Mouse (Mus musculus) CH12.LX (cell line): ENCODE measurements at regions not wholly inside any gene's neighbourhood (a gene's known extent, or its start where the extent isn't known, plus 50 kb on each side); places are given as distances from the start of the nearest gene placed in this dataset.

Source experiments
- DNase-seq: peaks from one replicate; pipeline ENCODE4 v3.0.0-alpha.2; 2013; ENCODE audit errors: extremely low read depth
- H3K27ac ChIP-seq: 2 replicates; pipeline ENCODE4 v1.5.1; 2012; ENCODE audit warnings: low read depth, mild to moderate bottlenecking, control low read depth, moderate library complexity; ENCODE audit not compliant: insufficient read depth
- H3K27me3 ChIP-seq: replicated peaks from 2 replicates; pipeline ENCODE3; 2012; ENCODE audit warnings: inconsistent platforms
- H3K36me3 ChIP-seq, 2 experiments: replicated peaks in 1 of 2; 2 replicates each; pipeline versions ENCODE3 to v1.6.1; 2012; ENCODE audit warnings: inconsistent platforms in 1 of 2, low read length in 1 of 2, mild to moderate bottlenecking in 1 of 2, mixed read lengths in 1 of 2, moderate library complexity in 1 of 2; ENCODE audit not compliant: control insufficient read depth in 1 of 2, insufficient read depth in 1 of 2
- H3K4me1 ChIP-seq, 2 experiments: 2 replicates each; pipeline ENCODE4 v1.6.1; 2012; ENCODE audit warnings: inconsistent platforms in 1 of 2, moderate library complexity in 1 of 2; ENCODE audit not compliant: insufficient read depth in 2 of 2, control insufficient read depth in 1 of 2
- H3K4me2 ChIP-seq: 2 replicates; pipeline ENCODE4 v1.6.1; 2012; ENCODE audit warnings: low read depth, mild to moderate bottlenecking, control low read depth; ENCODE audit not compliant: poor library complexity, insufficient read depth, severe bottlenecking
- H3K4me3 ChIP-seq, 3 experiments: fragments of 150-350 bp in 1 of 3; sonication (generic) in 1 of 3; replicated peaks in 1 of 3; 2 replicates each; pipeline versions ENCODE3 to v1.5.1; 2011 to 2012; ENCODE audit warnings: low read depth in 2 of 3, low read length in 2 of 3, mild to moderate bottlenecking in 2 of 3, moderate library complexity in 2 of 3, control low read depth in 1 of 3, improper control_type of control experiment in 1 of 3, inconsistent platforms in 1 of 3, mixed read lengths in 1 of 3; ENCODE audit not compliant: poor library complexity in 1 of 3
- H3K79me2 ChIP-seq: replicated peaks from 2 replicates; pipeline ENCODE4 v1.6.1; 2012; ENCODE audit warnings: mild to moderate bottlenecking, moderate library complexity; ENCODE audit not compliant: control insufficient read depth, poor library complexity, insufficient read depth, severe bottlenecking; ENCODE audit errors: extremely low read depth
- H3K9ac ChIP-seq: 2 replicates; pipeline ENCODE4 v1.6.1; 2012; ENCODE audit warnings: low read depth, mild to moderate bottlenecking, control low read depth, moderate library complexity; ENCODE audit not compliant: insufficient read depth
- H3K9me3 ChIP-seq: replicated peaks from 2 replicates; pipeline ENCODE3; 2012; ENCODE audit warnings: low read length, inconsistent platforms, mixed read lengths
- CHD2 ChIP-seq: IDR thresholded peaks from 2 replicates; pipeline ENCODE4 v1.6.1; 2011; ENCODE audit warnings: low read length, improper control_type of control experiment
- CTCF ChIP-seq, 2 experiments: IDR thresholded peaks in 1 of 2; conservative IDR thresholded peaks in 1 of 2; 2 replicates each; pipeline ENCODE4 v1.5.1; 2011 to 2012; ENCODE audit warnings: low read depth in 2 of 2, low read length in 2 of 2, improper control_type of control experiment in 1 of 2, inconsistent platforms in 1 of 2, mild to moderate bottlenecking in 1 of 2, moderate library complexity in 1 of 2
- IRF4 ChIP-seq: IDR thresholded peaks from 2 replicates; pipeline ENCODE4 v1.6.1; 2014; ENCODE audit warnings: low read depth, mild to moderate bottlenecking, inconsistent platforms, low read length, improper control_type of control experiment
- JUN ChIP-seq: IDR thresholded peaks from 2 replicates; pipeline ENCODE4 v1.6.1; 2011; ENCODE audit warnings: low read depth, mild to moderate bottlenecking, low read length, improper control_type of control experiment, moderate library complexity; ENCODE audit not compliant: insufficient read depth
- KAT2A ChIP-seq: IDR thresholded peaks from 2 replicates; pipeline ENCODE4 v1.6.1; 2012; ENCODE audit warnings: low read length, improper control_type of control experiment, inconsistent platforms; ENCODE audit not compliant: insufficient replicate concordance
- MAFK ChIP-seq: IDR thresholded peaks from 2 replicates; pipeline ENCODE4 v1.6.1; 2011; ENCODE audit warnings: low read length, improper control_type of control experiment; ENCODE audit not compliant: insufficient replicate concordance
- NELFE ChIP-seq: IDR thresholded peaks from 2 replicates; pipeline ENCODE4 v1.6.1; 2011; ENCODE audit warnings: low read depth, low read length, improper control_type of control experiment
- NRF1 ChIP-seq: IDR thresholded peaks from 2 replicates; pipeline ENCODE4 v1.6.1; 2014; ENCODE audit warnings: low read depth, mild to moderate bottlenecking, inconsistent platforms, low read length, improper control_type of control experiment, moderate library complexity
- PAX5 ChIP-seq: IDR thresholded peaks from 2 replicates; pipeline ENCODE4 v1.6.1; 2012; ENCODE audit warnings: low read length, inconsistent platforms, mixed read lengths
- RAD21 ChIP-seq: IDR thresholded peaks from 2 replicates; pipeline ENCODE4 v1.6.1; 2011; ENCODE audit warnings: low read depth, mild to moderate bottlenecking, low read length, improper control_type of control experiment, moderate library complexity
- SIN3A ChIP-seq: IDR thresholded peaks from 2 replicates; pipeline ENCODE4 v1.6.1; 2012; ENCODE audit warnings: low read length, improper control_type of control experiment, inconsistent platforms
- SMC3 ChIP-seq: IDR thresholded peaks from 2 replicates; pipeline ENCODE4 v1.6.1; 2011; ENCODE audit warnings: low read depth, low read length, improper control_type of control experiment
- TCF12 ChIP-seq: IDR thresholded peaks from 2 replicates; pipeline ENCODE4 v1.6.1; 2014; ENCODE audit warnings: low read depth, mild to moderate bottlenecking, inconsistent platforms, low read length, improper control_type of control experiment
- ZMIZ1 ChIP-seq: IDR thresholded peaks from 2 replicates; pipeline ENCODE4 v1.6.1; 2012; ENCODE audit warnings: low read depth, mild to moderate bottlenecking, inconsistent platforms, low read length, improper control_type of control experiment
- ZNF384 ChIP-seq: IDR thresholded peaks from 2 replicates; pipeline ENCODE4 v1.6.1; 2012; ENCODE audit warnings: low read depth, low read length, improper control_type of control experiment, inconsistent platforms
- dilution Hi-C: fragments of 300-500 bp; cut with MboI; formaldehyde crosslinking; loops from 2 replicates; pipeline ENCODE4 v1.14.3; 2020; ENCODE audit warnings: low sequenced_read_pairs; ENCODE audit not compliant: extremely low pct_unique_long_range_greater_than_20kb, extremely low pct_ligation_motif_present
- in situ Hi-C: fragments of 300-500 bp; cut with MboI; formaldehyde crosslinking; loops from 3 replicates; pipeline ENCODE4 v1.14.3; 2019; ENCODE audit warnings: low sequenced_read_pairs, low pct_ligation_motif_present, low pct_unique_long_range_greater_than_20kb, mixed read lengths

- H3K79me2 ChIP-seq = no peaks in the 10 kb centered on the region
- no peak overlapping the region for H3K4me2 ChIP-seq
- TF ChIP-seq NRF1 = no peak
- no peak for TF ChIP-seq NELFE
- no peak for TF ChIP-seq JUN
- TF ChIP-seq ZNF384 = no peak
- TF ChIP-seq PAX5 = no peak
- TF ChIP-seq IRF4 = no peak
- TF ChIP-seq KAT2A = no peak
- TF ChIP-seq MAFK = no peak
- DNase-seq = no peak
- H3K4me1 ChIP-seq = no peaks in the 10 kb centered on the region
- in situ Hi-C loops = no loop called here
- H3K9ac ChIP-seq = no peak overlapping the region
- peaks cover 5% of the 10 kb centered on the region for H3K27me3 ChIP-seq
- no peak overlapping the region for H3K4me3 ChIP-seq
- H3K27ac ChIP-seq = no peak overlapping the region
- no peaks in the 10 kb centered on the region for H3K36me3 ChIP-seq
- dilution Hi-C loops = no loop called here
- H3K9me3 ChIP-seq = peaks cover 2% of the 10 kb centered on the region
These were observed 106.9 kb upstream of the Chd6 start for GRCm38 (mm10) chr2:161215736-161216135.

DNA sequence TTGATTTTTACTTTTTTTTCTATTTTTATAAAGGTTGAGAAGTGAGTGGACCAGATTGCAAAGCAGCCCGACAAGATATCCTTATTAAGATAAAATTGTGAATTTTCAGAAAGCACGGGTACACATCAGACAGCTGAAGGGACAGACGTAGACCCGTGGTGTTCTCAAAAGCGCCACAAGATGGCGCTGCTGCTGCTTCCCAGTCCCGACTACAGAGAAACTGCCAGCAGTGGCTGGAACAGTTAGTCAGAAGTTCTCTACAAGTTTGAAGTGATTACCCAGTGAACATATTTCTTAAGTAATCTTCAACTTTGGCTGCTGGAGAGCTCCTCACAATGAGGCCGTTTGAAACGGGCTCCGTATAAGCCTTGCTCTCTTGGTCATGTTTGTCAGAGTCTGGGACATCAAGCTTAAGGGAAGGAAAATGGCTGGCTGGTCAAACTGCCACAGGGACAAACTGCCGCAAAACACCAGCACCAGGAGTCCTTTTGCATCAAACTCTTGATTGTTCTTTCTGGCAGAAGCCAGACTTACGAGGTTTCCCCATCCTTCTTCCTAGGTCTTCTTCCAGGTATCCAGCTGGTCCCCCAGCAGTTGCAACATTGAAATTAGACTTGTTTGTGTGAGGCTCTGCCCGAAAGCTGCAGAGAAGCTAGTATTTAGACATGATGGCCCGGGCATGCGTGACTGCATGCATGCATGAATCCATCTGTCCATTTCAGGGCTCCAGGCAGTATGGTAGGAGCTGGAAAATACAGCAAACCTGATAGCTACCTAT is 106.0 kb upstream of the Chd6 start:
- dilution Hi-C loops = no loop called here
- TF ChIP-seq IRF4 (peak; percentile 31; the same call in 1 of the 2 replicates), TCF12 (no peak), RAD21 (peak; percentile 89), PAX5 (no peak), CHD2 (no peak), ZNF384 (no peak), ZMIZ1 (no peak), CTCF (conservative IDR thresholded peaks at IDR 0.05 in 1 of 2, IDR thresholded peaks at IDR 0.05 in 1 of 2; ENCODE audit: low read depth in 2 of 2, low read length in 2 of 2) (peak; percentile 67 to 89), SMC3 (peak; percentile 76), SIN3A (no peak)
- H3K27ac ChIP-seq = no peak overlapping the region
- DNase-seq = peak; percentile 68
- H3K27me3 ChIP-seq = peaks cover 5% of the 10 kb centered on the region
- no peak overlapping the region for H3K9ac ChIP-seq
- H3K4me1 ChIP-seq = no peaks in the 10 kb centered on the region
- no peaks in the 10 kb centered on the region for H3K79me2 ChIP-seq
- H3K4me3 ChIP-seq = no peak overlapping the region
- peak overlapping the region; percentile 63 for H3K4me2 ChIP-seq
- peaks cover 2% of the 10 kb centered on the region for H3K9me3 ChIP-seq
- H3K36me3 ChIP-seq = no peaks in the 10 kb centered on the region
- in situ Hi-C loops = no loop called here
